Mouse (Mus musculus): ENCODE measurements around the gene Tusc2.

DNA sequence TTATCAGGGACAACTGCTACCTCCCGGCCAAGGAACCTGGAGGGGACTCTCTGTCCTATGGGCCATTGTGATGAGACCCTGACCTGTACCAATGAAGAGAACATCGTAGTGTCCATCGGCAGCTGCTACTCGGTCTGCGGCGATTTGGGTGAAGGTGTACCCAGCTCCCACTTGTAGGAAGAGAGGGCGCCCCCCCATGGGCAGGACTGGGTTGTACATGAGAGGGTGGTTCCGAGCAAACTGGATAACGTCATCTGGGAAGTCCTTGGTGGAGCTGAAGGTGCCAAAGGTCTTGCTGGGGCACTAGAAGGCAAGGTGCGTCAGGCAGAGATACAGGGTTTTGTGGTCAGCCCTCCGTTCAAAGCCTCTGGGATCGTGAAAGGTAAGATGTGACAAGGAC is 37.7 kb downstream of the Tusc2 start:
- no peak for TF ChIP-seq POLR2A (IDR thresholded peaks at IDR 0.05; ENCODE audit: low read depth, low read length)
- TF ChIP-seq CTCF (conservative IDR thresholded peaks at IDR 0.05; ENCODE audit: insufficient read depth, insufficient read length, low read depth, low read length) = peak; percentile 36

Measured in kidney, adult 2 months (tissue).